Mouse (Mus musculus) heart, embryonic 16.5 days (tissue): ENCODE data around the gene Kdelr1. TPM values are rescaled to one million over a fixed set of nuclear protein-coding genes. Genes with fewer than 3 reads are reported as not detected.
A peak's percentile ranks its signal among the peaks of the same experiment; 100 is the strongest.

Experiments used
- ATAC-seq: fragments of 200-750 bp; cut with Nextera tagmentation; replicated peaks from 2 replicates; pipeline ENCODE4 v1.8.0; 2017; ENCODE audit warnings: moderate number of reproducible peaks; ENCODE audit not compliant: insufficient read depth, low FRiP score; ENCODE audit errors: extremely low read depth
- H3K27ac ChIP-seq: fragments of 300-500 bp; sonication (generic); 2 replicates; pipeline ENCODE4 v1.5.1; 2014; ENCODE audit warnings: mild to moderate bottlenecking, low read length, control low read depth, moderate library complexity
- H3K27me3 ChIP-seq: fragments of 300-500 bp; sonication (generic); 2 replicates; pipeline ENCODE4 v1.6.1; 2014; ENCODE audit warnings: low read length, mixed read lengths; ENCODE audit not compliant: control insufficient read depth, insufficient read depth
- H3K36me3 ChIP-seq: fragments of 300-500 bp; sonication (generic); 2 replicates; pipeline ENCODE4 v1.6.1; 2014; ENCODE audit not compliant: control insufficient read depth, insufficient read depth
- H3K4me1 ChIP-seq: fragments of 300-500 bp; sonication (generic); 2 replicates; pipeline ENCODE4 v1.6.1; 2014; ENCODE audit warnings: low read length, mixed read lengths; ENCODE audit not compliant: control insufficient read depth, insufficient read depth
- H3K4me2 ChIP-seq: fragments of 300-500 bp; sonication (generic); 2 replicates; pipeline ENCODE4 v1.6.1; 2014; ENCODE audit warnings: low read depth, mild to moderate bottlenecking, control low read depth, low read length
- H3K4me3 ChIP-seq: fragments of 300-500 bp; sonication (generic); 2 replicates; pipeline ENCODE4 v1.5.1; 2014; ENCODE audit warnings: mild to moderate bottlenecking, control low read depth, low read length
- H3K9ac ChIP-seq: fragments of 300-500 bp; sonication (generic); 2 replicates; pipeline ENCODE4 v1.6.1; 2014; ENCODE audit warnings: low read length, control low read depth
- H3K9me3 ChIP-seq: fragments of 300-500 bp; sonication (generic); replicated peaks from 2 replicates; pipeline ENCODE4 v1.6.1; 2016; ENCODE audit warnings: low read length; ENCODE audit not compliant: control insufficient read depth
- WGBS: fragments of 180-500 bp; shearing (Covaris S2); extraction: QIAGEN DNeasy Blood & Tissue Kit; methylation state at CpG from one replicate; pipeline ENCODE4 v1.1.7; 2014; 5-methylcytosine and 5-hydroxymethylcytosine counted together
- polyA plus RNA-seq: library from polyadenylated mRNA; unstranded; fragments of >200 nt; fragmentation: Nextera tagmentation; extraction: Ambion mirVana; gene quantifications from 2 replicates; pipeline ENCODE4 v1.2.1, GENCODE M21; 2015

Kdelr1 gene
- polyA plus RNA-seq, 1 experiment from 2014 or later = 76.1 TPM

GRCm38 (mm10) chr7:45842950-45843744 lies 29.4 kb upstream of the Kdelr1 start:
- Histone ChIP-seq H3K27ac (no peak overlapping the region), H3K27me3 (peaks cover 25% of the 10 kb centered on the region), H3K36me3 (no peaks in the 10 kb centered on the region), H3K4me3 (no peak overlapping the region), H3K4me2 (no peak overlapping the region), H3K4me1 (no peaks in the 10 kb centered on the region), H3K9me3 (peaks cover 6% of the 10 kb centered on the region; the same call in 1 of the 2 replicates), H3K9ac (no peak overlapping the region)
- ATAC-seq = no peak
- 78% methylated on average over 10 of the region's 10 CpGs for WGBS

GRCm38 (mm10) chr7:45848447-45849027 lies 24.0 kb upstream of the Kdelr1 start:
- Histone ChIP-seq H3K9me3 (no peaks in the 10 kb centered on the region), H3K4me2 (no peak overlapping the region), H3K36me3 (no peaks in the 10 kb centered on the region), H3K4me1 (no peaks in the 10 kb centered on the region), H3K4me3 (no peak overlapping the region), H3K9ac (no peak overlapping the region), H3K27ac (no peak overlapping the region), H3K27me3 (peaks cover 17% of the 10 kb centered on the region)
- 22% methylated on average over 6 of the region's 6 CpGs for WGBS
- no peak for ATAC-seq

GRCm38 (mm10) chr7:45850661-45851060 lies 21.9 kb upstream of the Kdelr1 start:
- no peak overlapping the region for H3K4me3 ChIP-seq
- no peaks in the 10 kb centered on the region for H3K4me1 ChIP-seq
- no peak overlapping the region for H3K27ac ChIP-seq
- peaks cover 11% of the 10 kb centered on the region for H3K27me3 ChIP-seq
- WGBS = 44% methylated on average over 3 of the region's 3 CpGs
- no peak overlapping the region for H3K9ac ChIP-seq
- no peaks in the 10 kb centered on the region for H3K36me3 ChIP-seq
- ATAC-seq = no peak
- no peak overlapping the region for H3K4me2 ChIP-seq
- no peaks in the 10 kb centered on the region for H3K9me3 ChIP-seq

- H3K27me3 ChIP-seq = peaks cover 28% of the 10 kb centered on the region
Observed at GRCm38 (mm10) chr7:45853089-45853488, 19.5 kb upstream of the Kdelr1 start.

GRCm38 (mm10) chr7:45856950-45857901 lies 15.3 kb upstream of the Kdelr1 start:
- Histone ChIP-seq H3K4me1 (peaks cover 12% of the 10 kb centered on the region), H3K27me3 (peaks cover 35% of the 10 kb centered on the region), H3K27ac (no peak overlapping the region), H3K4me2 (peak overlapping the region; percentile 75), H3K9me3 (no peaks in the 10 kb centered on the region), H3K9ac (peak overlapping the region; percentile 38), H3K4me3 (peak overlapping the region; percentile 49), H3K36me3 (no peaks in the 10 kb centered on the region)
- 2% methylated on average over 29 of the region's 30 CpGs for WGBS
- peak; percentile 34; the same call in 1 of the 2 replicates for ATAC-seq

More at GRCm38 (mm10) chr7:45853089-45853488, 19.5 kb upstream of the Kdelr1 start:
- peaks cover 12% of the 10 kb centered on the region for H3K4me1 ChIP-seq
- H3K4me3 ChIP-seq = no peak overlapping the region
- 79% methylated on average over 12 of the region's 12 CpGs for WGBS
- H3K4me2 ChIP-seq = no peak overlapping the region
- H3K9ac ChIP-seq = no peak overlapping the region
- no peak overlapping the region for H3K27ac ChIP-seq
- no peaks in the 10 kb centered on the region for H3K36me3 ChIP-seq
- no peaks in the 10 kb centered on the region for H3K9me3 ChIP-seq
- ATAC-seq = no peak

GRCm38 (mm10) chr7:45859008-45859407 lies 13.6 kb upstream of the Kdelr1 start:
- no peaks in the 10 kb centered on the region for H3K36me3 ChIP-seq
- WGBS = 51% methylated on average over 4 of the region's 4 CpGs
- H3K4me3 ChIP-seq = no peak overlapping the region
- no peak for ATAC-seq
- no peak overlapping the region for H3K27ac ChIP-seq
- H3K9me3 ChIP-seq = no peaks in the 10 kb centered on the region
- H3K4me2 ChIP-seq = no peak overlapping the region
- H3K9ac ChIP-seq = no peak overlapping the region
- peaks cover 12% of the 10 kb centered on the region for H3K4me1 ChIP-seq
- H3K27me3 ChIP-seq = peaks cover 35% of the 10 kb centered on the region

- no peaks in the 10 kb centered on the region for H3K9me3 ChIP-seq
- 83% methylated on average over 7 of the region's 7 CpGs for WGBS
- no peak overlapping the region for H3K27ac ChIP-seq
- no peak for ATAC-seq
- H3K4me2 ChIP-seq = no peak overlapping the region
- H3K4me3 ChIP-seq = no peak overlapping the region
- peaks cover 29% of the 10 kb centered on the region for H3K27me3 ChIP-seq
- no peaks in the 10 kb centered on the region for H3K36me3 ChIP-seq
- no peak overlapping the region for H3K9ac ChIP-seq
- peaks cover 2% of the 10 kb centered on the region; the same call in 1 of the 2 replicates for H3K4me1 ChIP-seq
Observed at GRCm38 (mm10) chr7:45862804-45863203, 9.8 kb upstream of the Kdelr1 start.

- peaks cover 8% of the 10 kb centered on the region for H3K4me1 ChIP-seq
- WGBS = 47% methylated on average over 3 of the region's 3 CpGs
- ATAC-seq = no peak
- no peak overlapping the region for H3K4me3 ChIP-seq
- peaks cover 23% of the 10 kb centered on the region for H3K27me3 ChIP-seq
- H3K9me3 ChIP-seq = no peaks in the 10 kb centered on the region
- no peaks in the 10 kb centered on the region for H3K36me3 ChIP-seq
- H3K9ac ChIP-seq = no peak overlapping the region
- H3K27ac ChIP-seq = no peak overlapping the region
- H3K4me2 ChIP-seq = no peak overlapping the region
Observed at GRCm38 (mm10) chr7:45864435-45864834, 8.1 kb upstream of the Kdelr1 start.
